Mouse (Mus musculus) small intestine, adult 10 weeks (tissue): Measurements from ENCODE around the gene Dync1i1. TPM values are rescaled to one million over a fixed set of nuclear protein-coding genes. Genes with fewer than 3 reads are reported as not detected.

Experiments used
- polyA plus RNA-seq: library from polyadenylated mRNA; stranded (reverse); fragments of 350-450 nt; fragmentation: Illumina TruSeq; extraction: RNeasy Lipid Tissue Mini Kit (QIAGEN cat#74804); gene quantifications from one replicate; pipeline ENCODE4 v1.2.3, GENCODE M21; 2014; ENCODE audit warnings: low replicate concordance

Gene Dync1i1
- polyA plus RNA-seq = not detected

DNA sequence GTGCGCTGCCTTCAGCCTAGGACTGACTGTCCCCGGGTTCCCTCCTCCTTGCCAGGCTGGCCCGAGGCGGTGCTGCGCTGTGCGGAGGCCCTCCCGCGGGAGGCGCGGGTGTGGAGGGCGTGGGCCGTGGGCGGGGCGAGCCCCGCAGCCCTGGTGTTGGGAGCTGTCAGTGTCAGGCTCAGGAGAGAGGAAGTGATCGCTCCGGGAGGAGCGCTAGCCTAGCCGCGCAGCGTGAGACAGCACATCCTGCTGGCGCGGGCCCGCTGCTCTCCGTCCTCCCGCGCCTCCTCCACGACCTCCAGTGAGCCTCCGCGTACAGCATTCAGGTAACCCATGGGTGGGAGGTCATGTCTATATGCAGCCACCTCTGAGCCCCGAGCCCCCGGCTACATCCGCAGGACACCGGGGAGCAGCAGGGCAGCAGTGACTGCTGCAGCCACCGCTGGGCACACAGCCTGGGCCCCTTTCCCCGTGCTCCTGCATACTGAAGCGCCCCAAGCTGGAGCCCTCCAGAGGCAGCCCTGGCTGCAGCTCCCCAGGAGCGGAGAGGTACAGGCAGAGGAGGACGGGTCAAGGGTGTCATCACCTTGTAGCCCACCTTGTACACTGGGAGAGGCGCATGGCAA is at the start of gene Dync1i1:
Gene Dync1i1 (plus strand): TSS at position 29 of the 626 bp plus-strand sequence.

Other genes starting within 250 kb of the Dync1i1 start
- gene Pdk4, start 229.3 kb upstream of the Dync1i1 start, polyA plus RNA-seq = 83.8 TPM